Mouse (Mus musculus) CH12F3 (cell line): Measurements from ENCODE around the gene S100a13.

ENCODE experiments used
- in situ Hi-C: fragments of 300-500 bp; cut with MboI; formaldehyde crosslinking; loops from 2 replicates; pipeline ENCODE4 v1.14.3; 2020; ENCODE audit warnings: low sequenced_read_pairs

The S100a13 gene

GRCm38 (mm10) chr3:90506362-90506761 is 7.9 kb upstream of the S100a13 start:
- in situ Hi-C loops = no loop called here

- in situ Hi-C loops = no loop called here
Measured at GRCm38 (mm10) chr3:90508287-90508949, 5.8 kb upstream of the S100a13 start.

GRCm38 (mm10) chr3:90508950-90509746 is 5.1 kb upstream of the S100a13 start, which contains the start of gene Chtop:
TSS of gene Chtop (minus strand) at chr3:90509498.
- in situ Hi-C loops = no loop called here

GRCm38 (mm10) chr3:90509747-90510123 is 4.5 kb upstream of the S100a13 start:
- in situ Hi-C loops = no loop called here

- in situ Hi-C loops = no loop called here
Measured at GRCm38 (mm10) chr3:90512276-90512675, 2.0 kb upstream of the S100a13 start.

- in situ Hi-C loops = no loop called here
Measured at GRCm38 (mm10) chr3:90512948-90513642, 1.1 kb upstream of the S100a13 start.

GRCm38 (mm10) chr3:90514691-90515090 is 456 bp downstream of the S100a13 start:
- in situ Hi-C loops = no loop called here

GRCm38 (mm10) chr3:90515242-90515641 is 1.0 kb downstream of the S100a13 start:
- in situ Hi-C loops = no loop called here

GRCm38 (mm10) chr3:90515789-90516188 is 1.6 kb downstream of the S100a13 start:
- in situ Hi-C loops = no loop called here

- in situ Hi-C loops = no loop called here
Measured at GRCm38 (mm10) chr3:90517711-90518110, 3.5 kb downstream of the S100a13 start.

GRCm38 (mm10) chr3:90525421-90525820 is 11.2 kb downstream of the S100a13 start:
- in situ Hi-C loops = no loop called here

- in situ Hi-C loops = no loop called here
Measured at GRCm38 (mm10) chr3:90526076-90526475, 11.8 kb downstream of the S100a13 start.

GRCm38 (mm10) chr3:90526580-90526979 is 12.3 kb downstream of the S100a13 start, which contains the start of gene S100a14:
TSS of gene S100a14 (plus strand) at chr3:90526856.
- in situ Hi-C loops = no loop called here

- in situ Hi-C loops = no loop called here
Measured at GRCm38 (mm10) chr3:90527291-90527873, 13.1 kb downstream of the S100a13 start.

GRCm38 (mm10) chr3:90531713-90532112 is 17.5 kb downstream of the S100a13 start:
- in situ Hi-C loops = no loop called here

- in situ Hi-C loops = no loop called here
Measured at GRCm38 (mm10) chr3:90535446-90535845, 21.2 kb downstream of the S100a13 start.

- in situ Hi-C loops = no loop called here
Measured at GRCm38 (mm10) chr3:90537141-90537904, 23.1 kb downstream of the S100a13 start, which contains the start of gene S100a16. TSS of gene S100a16 (plus strand) at chr3:90537254.

GRCm38 (mm10) chr3:90537905-90538296 is 23.7 kb downstream of the S100a13 start:
- in situ Hi-C loops = no loop called here

GRCm38 (mm10) chr3:90540904-90541303 is 26.7 kb downstream of the S100a13 start:
- in situ Hi-C loops = no loop called here

- in situ Hi-C loops = no loop called here
Measured at GRCm38 (mm10) chr3:90549676-90550420, 35.6 kb downstream of the S100a13 start.
